Mouse (Mus musculus): ENCODE data around the gene Pde2a.
A peak's percentile ranks its signal among the peaks of the same experiment; 100 is the strongest.

The Pde2a gene

DNA sequence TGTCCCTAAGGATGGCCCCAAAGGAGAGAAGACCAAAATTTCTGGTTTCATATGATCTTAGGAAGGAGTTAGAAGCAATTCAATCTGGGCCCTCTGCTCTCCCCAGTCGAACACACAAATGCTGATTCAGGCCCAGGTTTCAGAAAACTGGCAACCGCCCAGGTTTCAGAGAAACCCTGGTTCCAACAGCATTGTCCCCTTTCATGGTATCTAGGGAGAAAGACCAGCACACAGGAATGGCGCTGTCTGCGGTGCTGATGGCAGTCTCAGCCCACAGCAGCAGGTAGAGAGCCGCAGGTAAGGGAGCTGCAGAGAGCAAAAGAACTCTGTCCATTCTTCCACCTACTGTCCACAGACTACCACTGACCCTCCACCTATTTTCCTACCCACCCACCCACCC is 55.7 kb downstream of the Pde2a start:
- DNase-seq = no peak

- no peak for DNase-seq
Observed at GRCm38 (mm10) chr7:101478099-101478498, 56.6 kb downstream of the Pde2a start.

GRCm38 (mm10) chr7:101479841-101480240 is 58.4 kb downstream of the Pde2a start:
- no peak for DNase-seq

- DNase-seq = no peak
Observed at GRCm38 (mm10) chr7:101480671-101481070, 59.2 kb downstream of the Pde2a start.

GRCm38 (mm10) chr7:101481872-101482498 is 60.5 kb downstream of the Pde2a start:
- DNase-seq = no peak

DNA sequence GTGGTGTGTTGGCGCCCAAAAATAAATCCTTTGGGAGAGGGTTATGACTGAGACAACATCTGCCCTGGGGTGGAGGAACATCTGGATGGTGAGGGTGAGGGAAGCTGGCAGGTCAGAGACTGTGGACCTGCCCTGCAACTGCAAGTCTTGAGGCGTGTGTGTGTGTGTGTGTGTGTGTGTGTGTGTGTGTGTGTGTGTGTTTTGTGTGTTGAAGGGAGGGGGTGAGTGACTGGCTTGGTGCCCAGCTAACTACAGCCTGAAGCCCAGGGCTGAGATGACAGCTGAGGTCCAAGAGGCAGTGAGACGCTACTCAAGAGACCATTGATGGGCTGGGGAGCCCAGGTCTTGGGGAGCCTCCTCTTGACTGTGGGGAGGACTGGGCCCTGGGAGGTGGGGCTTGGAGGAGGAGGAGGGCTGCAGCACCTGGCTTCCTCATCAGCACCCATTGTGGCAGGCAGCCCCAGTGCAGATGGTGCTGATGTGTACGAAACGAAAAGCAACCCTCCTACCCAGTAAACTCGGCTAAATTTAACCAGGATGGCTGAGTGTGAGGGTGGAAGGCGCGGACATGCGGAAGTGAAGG is 61.1 kb downstream of the Pde2a start:
- DNase-seq = no peak

DNA sequence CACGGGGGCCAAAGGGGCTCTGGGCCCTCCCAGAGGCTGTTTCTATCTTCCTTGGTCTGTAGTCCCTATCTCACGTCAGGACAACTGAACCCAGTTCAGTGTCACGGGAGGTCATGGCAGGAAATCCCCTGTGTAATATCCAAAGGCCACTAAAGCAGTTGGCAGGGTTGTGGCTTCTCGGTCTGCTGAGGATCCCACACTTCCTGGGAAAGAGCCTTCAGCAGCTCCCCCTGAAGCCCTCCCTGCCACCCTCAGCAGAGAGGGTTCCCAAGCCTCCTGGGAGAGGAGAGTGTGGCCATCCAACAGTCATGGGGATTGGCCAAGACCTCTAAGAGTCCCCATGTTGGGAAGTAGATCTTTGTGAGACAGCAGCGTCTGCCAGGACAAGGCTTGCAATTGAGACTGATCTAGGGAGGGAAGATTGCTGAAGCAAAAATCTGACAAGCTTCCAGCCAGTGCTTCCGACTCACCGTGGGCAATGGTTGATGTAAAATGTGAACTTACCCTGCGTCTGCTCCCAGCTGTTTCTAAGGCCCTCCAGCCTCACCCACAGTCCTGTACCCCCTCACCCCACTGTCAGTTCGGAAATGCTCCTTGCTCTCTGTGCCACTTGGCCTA is 62.1 kb downstream of the Pde2a start:
- DNase-seq = no peak

- no peak for DNase-seq
Observed at GRCm38 (mm10) chr7:101487102-101487501, 65.6 kb downstream of the Pde2a start.

DNA sequence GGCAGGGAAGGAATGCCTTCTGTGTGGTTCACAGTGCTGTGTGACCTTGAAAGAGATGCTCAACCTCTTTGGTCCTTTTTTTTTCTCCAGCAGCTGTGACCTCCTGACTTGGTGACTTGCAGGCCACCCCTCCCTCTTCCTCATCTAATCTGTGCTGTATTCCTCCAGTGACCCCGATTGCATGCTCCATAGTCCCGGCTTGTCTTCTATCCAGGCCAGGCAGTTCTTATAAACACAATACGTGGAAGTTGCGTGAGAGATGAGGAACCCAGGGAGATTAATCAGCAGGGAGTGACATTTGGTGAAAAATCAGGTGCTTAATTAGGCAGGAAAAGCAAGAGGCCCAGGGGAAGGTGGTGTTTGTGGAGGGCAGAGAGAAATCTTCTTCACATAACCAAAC is 69.5 kb downstream of the Pde2a start:
- DNase-seq = no peak

- DNase-seq = no peak
Observed at GRCm38 (mm10) chr7:101498385-101498784, 76.9 kb downstream of the Pde2a start.

DNA sequence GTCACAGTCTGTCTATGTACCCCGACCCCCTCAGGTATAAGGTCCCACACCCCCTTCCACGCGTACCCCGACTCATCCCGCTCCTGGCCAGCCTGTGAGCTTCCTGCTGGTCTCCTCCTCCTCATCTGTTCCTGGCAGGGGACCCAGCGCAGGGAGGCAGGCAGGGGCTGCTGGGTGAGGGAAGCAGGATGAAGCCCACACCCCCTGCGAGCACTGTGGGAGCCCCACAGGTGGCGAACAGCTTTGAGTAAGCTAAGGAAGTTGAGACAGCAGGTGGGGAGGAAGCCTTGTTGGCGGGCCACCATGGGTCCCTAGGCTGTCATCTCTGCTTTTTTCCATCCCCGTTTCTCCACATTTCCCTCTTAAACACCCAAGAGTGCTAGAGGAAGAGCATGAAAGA is 77.8 kb downstream of the Pde2a start:
- DNase-seq = no peak

- no peak for DNase-seq
Observed at GRCm38 (mm10) chr7:101499701-101500100, 78.2 kb downstream of the Pde2a start.

DNA sequence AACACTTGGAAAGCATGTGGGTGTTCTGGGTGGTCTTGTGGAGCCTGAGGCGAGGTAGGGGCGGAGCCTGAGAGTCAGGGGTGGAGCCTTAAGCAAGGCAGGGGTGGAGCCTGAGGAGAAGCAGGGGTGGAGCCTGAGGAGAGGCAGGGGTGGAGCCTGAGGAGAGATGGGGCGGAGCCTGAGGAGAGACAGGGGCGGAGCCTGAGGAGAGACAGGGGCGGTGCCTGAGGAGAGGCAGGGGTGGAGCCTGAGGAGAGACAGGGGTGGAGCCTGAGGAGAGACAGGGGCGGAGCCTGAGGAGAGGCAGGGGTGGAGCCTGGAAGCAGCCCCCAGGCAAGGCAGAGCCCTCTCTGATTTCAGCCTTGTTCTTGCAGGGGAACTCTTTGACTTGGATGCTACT is 79.7 kb downstream of the Pde2a start:
- DNase-seq = no peak

DNA sequence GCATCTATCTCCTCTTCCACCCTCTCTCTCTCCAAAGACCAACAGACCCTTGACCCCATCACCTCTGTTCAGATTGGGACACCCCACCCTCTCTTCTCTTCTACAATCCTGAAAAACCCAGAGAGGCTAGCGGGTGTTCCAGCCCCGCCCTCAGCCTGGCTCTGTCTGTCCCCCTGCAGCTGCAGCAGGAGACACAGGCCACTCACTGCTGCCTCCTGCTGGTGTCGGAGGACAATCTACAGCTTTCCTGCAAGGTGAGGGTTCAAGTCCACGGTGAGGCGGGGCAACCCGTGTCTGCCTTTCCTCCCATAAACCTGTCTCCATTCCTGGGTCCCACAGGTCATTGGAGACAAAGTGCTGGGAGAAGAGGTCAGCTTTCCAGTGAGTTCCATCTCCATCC is 80.2 kb downstream of the Pde2a start:
- DNase-seq = no peak

GRCm38 (mm10) chr7:101503351-101503750 is 81.9 kb downstream of the Pde2a start:
- DNase-seq = no peak

- no peak for DNase-seq
Observed at GRCm38 (mm10) chr7:101503803-101504202, 82.3 kb downstream of the Pde2a start.

DNA sequence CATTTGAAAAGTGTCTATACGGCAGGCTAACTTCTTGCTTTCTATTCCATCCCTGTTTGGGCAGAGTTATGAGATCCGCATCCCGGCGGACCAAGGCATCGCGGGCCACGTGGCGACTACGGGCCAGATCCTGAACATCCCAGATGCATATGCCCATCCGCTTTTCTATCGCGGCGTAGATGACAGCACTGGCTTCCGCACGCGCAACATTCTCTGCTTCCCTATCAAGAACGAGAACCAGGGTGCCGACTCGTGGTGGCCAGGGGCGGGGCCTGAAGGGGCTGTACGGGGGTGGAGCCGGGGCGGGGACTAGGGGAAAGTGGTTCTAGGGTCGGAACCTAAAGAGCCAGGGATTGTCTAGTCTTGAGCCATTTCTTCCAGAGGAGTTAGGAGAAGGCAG is 83.0 kb downstream of the Pde2a start:
- no peak for DNase-seq

- DNase-seq = no peak
Observed at GRCm38 (mm10) chr7:101509212-101509611, 87.7 kb downstream of the Pde2a start.

DNA sequence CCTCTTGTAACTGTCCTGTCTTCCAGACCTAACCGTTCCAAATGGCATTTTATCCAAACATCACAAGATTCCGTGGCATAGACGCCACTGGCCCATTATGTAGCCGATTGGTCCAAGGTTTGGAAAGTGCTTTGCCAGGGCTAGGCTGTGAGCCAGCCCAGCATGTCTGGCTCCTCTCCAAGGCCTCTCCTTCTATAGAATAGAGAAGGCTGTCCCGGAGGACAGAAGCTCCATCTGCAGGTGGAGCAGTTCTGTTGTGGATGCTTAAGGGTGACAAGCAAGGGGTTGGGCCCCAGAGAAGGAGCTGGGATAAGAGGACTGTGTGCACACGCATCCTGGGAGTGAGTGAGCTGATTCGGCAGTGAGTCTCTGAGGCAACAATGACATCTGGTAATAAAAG is 92.2 kb downstream of the Pde2a start:
- DNase-seq = peak; percentile 48

- DNase-seq = no peak
Observed at GRCm38 (mm10) chr7:101514768-101515167, 93.3 kb downstream of the Pde2a start.

- DNase-seq = no peak
Observed at GRCm38 (mm10) chr7:101515295-101515694, 93.8 kb downstream of the Pde2a start.

DNA sequence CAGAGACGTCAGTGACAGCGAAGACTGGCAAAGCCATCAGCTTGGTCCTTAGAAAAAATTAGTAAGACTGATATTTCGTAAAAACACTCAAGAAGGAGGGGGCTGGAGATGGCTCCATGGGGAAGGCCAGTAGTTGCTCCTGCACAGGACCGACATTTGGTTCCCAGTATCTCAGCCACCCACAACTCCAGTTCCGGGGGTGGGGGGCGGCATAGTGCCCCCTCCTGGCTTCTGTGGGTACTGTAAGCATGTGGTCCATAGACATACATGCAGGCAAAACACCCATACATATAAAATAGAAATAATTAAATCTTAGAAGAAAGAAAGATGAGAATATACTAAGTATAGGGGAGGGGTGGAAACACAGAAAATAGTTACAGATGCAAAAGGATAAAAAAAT is 95.0 kb downstream of the Pde2a start:
- no peak for DNase-seq

DNA sequence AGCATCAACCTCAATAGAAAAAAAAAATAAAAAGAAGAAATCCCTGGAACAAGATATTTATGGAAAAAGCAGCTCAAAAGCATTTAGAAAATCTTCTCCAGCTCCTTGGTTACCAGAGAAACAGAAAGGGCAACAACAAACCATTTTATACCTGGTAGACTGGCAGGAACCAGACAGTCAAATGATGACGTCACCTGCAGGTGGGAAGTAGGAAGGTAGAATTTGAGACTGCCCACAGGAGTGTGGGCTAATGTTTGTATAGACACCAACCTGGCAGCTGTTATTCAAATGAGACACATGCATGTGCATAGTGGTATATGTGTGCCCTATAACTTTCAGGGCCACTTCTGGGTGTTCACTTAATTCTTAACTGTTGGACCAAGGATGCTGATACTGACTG is 100.2 kb downstream of the Pde2a start:
- no peak for DNase-seq

- no peak for DNase-seq
Observed at GRCm38 (mm10) chr7:101523205-101523604, 101.7 kb downstream of the Pde2a start.

- no peak for DNase-seq
Observed at GRCm38 (mm10) chr7:101526484-101526883, 105.0 kb downstream of the Pde2a start.
